Mouse (Mus musculus) c-Kit-negative CD71-positive TER-119-positive erythroid progenitor cells, embryonic 14.5 days (primary cell): ENCODE results near the gene Dtnbp1.

Source experiments
- DNase-seq: peaks from one replicate; pipeline ENCODE4 v3.0.0-alpha.2; 2013; ENCODE audit warnings: low read depth, low spot score

Gene Dtnbp1

DNA sequence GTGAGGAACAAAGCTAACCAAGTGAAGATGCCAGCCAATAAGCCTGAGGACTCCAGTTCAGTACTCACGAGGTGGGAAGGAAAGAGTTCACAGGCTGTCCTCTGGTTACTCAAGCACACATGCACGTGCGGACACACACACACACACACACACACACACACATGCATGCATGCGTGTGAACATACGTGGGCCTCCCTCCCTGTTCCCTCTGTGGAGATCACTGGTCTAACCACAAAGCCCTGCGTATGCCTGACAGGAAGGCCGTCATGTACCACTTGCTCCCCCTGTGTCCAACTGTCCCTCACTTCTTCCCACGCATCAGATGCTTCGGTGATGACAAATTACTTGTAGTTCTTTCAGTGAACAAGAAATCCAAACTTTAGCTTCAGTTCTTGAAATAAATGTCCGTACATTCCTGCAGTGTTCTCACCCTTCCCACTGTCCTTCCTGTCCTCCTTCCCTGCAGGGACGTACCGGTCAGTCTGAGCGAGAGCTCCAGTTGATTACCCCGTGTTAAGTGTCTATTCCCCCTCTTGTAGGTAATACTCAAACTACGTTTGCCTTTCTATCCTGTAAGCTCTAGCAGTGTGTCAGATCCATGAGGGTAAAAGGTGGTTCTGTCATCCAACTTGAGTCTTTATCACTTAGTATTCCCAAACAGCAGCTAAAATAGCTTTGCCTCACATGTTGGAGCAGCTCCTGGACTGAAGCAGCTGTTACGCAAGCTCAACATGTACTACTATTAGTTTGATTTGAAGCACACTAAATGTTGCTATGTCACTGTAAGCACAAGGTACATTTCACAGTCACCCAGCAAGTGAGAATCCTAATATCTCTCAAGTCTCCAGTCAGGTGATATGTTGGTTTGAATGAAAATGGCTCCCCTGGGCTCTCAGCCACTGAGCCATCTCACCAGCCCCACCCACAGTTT lies 53.4 kb downstream of the Dtnbp1 start:
- DNase-seq, result no peak

DNA sequence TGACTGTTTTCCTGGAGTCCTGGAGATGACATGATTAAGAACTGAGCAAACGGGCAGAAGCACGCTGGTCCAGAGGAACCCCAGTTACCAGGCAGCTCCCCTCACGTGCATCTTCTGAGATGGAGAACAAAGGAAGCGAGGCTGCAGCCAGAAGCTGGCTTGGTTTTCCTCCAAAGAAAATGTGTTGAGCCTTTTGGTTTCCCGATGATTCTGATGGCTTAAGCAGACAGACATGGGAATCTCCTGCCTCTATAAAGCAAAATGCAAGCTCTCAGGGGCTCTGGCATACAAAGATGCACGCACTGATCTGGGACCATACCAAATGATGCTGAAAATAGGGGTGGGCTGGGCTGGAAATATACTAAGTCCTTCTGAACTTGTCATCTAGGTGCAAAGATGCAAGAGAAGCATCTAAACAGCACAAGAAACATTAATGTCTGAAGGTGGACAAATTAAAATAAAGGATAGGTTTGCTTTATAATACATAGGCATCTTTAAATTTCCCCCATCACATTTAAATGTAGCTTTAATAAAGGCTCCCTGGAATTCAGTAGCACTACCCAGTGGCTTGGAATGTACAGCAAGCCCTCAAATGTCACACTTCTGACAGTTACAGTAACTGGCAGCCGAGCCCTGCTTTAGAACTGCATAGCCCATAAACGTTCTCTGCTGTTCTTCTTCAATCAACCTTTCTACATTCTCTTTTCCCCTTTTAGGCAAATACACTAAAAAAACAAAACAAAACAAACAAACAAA lies 54.9 kb downstream of the Dtnbp1 start:
- DNase-seq, result no peak

DNA sequence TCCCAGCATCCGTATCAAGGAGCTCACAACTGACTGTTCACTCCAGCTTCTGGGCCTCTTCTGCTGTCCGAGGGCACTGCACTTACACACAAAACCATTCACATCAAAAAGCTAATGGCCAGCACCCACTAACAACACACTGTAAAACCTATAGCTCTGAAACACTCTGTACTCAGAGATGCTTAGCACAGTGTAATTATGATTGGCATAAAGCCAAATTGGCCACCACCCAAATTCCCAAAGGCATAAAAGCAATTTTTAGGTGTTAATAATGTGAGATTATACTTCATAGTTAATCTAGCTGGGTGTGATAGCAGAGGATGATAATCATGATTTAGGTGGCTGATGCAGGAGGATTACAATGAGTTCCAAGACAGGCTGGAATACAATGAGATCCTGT lies 58.3 kb downstream of the Dtnbp1 start:
- DNase-seq, result no peak

DNA sequence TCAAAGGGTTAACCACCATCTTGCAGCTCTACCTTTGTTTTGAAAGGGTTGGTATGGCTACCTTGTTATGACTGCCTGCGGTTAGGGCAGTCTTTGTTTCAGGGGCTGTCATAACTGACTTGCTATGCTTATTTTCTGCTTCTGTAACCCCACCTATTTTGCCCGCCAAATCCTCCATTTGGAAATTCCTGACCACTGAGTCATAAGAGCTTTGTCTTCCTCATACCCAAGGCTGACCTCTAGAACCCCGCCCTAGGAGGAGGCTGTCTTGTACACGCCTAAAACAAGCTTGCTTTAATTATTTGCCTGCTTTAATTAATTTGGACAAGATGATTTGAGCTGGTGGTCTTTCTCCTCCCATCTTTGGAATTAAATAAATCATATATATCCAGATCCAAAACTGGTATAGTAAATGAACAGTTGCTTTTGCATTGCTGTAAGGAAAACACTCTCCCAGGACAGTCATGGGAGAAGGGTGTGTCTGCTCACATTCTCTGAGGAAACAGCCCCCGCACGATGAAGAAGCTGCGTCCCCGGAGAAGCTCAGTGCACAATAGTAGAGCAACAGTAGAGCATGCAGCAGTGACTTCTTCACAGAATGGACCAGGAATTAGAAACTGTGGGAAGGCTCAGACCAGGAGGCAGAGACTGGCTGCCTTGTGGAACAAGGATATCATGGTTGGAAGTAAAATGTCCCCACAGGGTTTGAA lies 62.5 kb downstream of the Dtnbp1 start:
- no peak for DNase-seq

DNA sequence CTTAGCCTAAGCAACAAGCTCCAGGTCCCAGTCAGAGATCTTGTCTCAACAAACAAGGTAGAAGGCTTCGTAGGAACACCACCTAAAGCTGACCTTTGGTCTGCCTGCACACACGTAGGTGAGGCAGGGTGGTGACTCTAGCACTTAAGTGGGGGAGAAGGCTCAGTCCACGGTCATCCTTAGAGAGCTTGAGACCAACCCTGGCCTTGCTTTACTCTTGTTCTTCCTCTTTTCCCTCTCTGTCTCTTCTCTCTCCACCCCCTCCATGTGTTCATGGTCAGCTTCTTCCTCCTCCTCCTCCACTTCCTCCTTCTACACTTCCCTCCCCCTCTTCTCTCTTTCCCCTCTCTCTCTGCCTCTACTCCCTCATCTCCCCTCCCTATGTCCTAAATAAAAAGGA lies 64.3 kb downstream of the Dtnbp1 start:
- no peak for DNase-seq

DNA sequence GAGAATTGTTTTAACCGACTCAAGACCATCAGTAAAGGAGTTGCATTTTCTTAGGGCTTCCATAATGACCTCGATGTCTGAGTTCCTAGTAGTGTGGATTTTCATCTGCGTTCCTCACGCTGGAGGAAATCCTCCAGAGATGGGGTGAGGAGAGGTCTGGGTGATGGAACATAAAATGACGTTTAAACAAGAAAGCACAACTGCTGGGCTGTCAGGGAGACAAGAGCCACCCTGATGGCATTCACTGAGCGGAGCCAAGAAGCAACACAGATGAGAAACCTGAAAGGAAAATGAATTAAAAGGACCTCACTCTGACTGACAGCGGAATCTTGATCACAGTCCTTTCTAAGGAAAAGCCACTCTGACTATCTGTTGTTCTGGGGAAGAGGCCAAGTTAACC lies 68.4 kb downstream of the Dtnbp1 start:
- no peak for DNase-seq

DNA sequence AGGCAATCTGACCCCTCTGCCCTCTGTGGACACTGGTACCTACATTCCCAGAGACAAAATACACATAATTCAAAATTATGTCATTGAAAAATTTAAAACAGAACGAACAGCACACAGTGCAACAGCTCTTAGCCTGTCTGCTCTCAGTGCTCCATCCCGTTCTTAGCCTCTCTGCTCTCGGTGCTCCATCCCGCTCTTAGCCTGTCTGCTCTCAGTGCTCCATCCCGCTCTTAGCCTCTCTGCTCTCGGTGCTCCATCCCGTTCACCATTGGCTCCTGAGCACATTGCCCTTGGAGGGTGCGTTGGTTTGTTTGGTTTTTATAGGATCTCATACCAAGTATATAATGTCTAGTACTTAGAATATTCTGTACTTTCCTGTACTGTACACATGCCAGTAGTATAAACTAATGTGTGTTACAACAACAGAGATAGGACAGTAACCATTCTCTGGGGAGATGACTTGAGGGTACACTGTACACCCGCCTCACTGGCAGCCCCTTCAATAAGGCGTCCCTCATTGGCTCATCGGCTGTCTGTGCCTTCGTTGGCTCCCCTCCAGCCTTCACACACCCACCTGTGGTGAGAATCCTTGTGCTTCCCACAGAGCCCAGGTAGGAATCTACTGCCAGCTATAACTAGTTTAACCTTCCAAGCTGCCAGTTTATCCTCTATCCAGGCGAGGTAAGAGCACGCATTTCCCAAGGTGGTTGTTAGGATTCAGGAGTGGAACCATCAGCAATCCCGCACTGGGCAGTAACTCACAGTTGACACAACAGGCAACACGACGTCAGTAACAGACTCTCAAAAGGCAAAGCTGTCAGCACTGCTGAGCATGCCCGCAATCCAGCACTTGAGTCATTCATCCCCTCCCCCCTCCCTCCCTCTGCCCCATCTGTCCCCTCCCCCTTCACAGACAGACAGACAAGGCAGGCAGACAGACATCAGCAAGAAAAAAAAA lies 69.4 kb downstream of the Dtnbp1 start:
- DNase-seq, result no peak

DNA sequence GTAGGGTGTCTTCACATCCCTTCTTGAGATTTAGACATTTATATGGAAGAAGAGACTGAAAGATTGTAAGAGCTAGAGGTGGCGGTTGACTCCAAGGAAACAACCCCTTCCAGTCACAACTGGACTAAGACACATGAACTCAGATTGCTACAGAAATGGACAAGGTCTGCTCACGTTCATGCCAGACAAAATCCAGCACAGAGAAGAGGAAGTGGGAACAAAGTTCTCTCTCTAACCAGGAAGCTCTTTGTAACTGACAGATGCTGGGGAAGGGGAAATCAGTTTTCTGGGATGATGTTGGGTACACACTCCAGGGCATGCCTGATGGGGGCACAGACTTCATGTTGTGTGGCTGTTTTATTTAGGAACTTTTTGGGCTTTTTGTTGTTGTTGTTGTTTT lies 75.6 kb downstream of the Dtnbp1 start:
- DNase-seq, result no peak

DNA sequence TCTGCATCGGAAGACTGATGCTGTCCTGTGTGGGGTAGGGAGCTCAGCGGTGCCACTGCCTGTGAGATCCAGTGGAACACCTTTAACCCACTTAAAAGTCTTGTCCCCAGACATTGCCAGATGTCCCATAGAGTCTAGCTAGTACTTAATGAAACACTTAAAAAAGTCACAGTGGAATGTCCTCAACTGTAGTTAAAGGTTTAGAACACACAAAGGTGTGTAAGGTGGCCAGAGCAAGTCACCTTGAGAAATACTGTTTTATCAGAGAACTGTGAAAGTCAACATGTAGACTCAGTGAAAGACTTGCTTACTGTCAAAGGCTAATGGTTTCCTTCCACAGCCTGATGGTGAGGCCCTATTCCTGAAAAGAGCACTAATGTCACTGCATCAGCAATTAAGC lies 76.8 kb downstream of the Dtnbp1 start:
- DNase-seq, result no peak

DNA sequence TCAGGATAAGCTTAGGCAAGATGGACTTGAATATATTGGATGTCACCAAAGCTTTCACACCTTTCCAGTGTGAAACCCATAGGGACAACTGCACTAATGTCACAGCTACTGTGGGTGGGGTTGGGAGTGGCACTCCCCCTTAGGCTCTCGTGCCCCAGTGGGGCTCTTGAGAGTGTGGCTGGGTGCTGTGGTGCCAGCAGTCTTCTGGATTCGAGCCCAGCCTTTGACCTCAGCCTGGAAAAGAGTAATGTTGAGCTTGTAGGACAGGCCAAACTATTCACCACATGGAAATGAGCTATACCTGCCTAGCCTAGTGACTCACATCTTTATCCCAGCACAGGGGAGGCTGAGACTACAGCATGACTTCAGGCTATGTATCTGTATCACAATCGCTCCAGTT lies 77.9 kb downstream of the Dtnbp1 start:
- no peak for DNase-seq

DNA sequence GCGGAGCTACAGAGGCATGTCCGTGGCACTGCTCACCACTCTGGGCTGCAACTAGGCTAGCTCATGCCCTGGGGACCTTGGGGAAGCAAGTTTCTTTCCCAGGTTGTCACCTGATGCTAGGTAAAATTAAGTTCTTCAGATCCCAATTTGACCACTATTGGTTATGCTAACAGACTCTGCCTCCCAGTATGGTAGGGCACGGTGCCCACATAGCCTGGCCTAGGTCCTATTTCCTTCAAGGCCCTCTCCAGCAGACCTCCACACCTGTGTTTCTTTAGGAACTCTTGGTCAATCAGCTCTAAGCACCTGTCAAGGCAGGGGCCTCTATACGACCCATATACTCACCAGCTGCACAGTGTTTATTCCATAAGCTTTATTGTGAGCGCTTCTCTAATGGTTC lies 80.2 kb downstream of the Dtnbp1 start:
- DNase-seq, result no peak

DNA sequence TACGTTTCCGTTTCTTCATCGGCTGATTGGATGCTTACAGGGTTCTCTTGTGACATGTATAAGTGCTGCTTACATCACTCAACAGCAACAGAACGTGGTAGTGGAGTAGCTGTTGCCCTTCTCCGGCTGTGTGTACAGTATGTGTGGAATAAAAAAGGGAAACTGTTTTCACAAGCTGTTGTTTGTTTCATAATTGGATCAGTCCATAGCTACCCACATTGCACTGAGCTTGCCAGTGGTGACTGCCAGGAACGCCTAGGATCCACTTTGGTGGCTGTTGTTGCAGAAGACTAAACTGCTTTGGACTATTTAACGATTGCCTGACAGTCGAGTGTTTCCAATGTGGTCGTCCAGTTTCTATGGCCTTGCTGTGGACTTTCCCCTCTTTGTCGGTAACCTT lies 80.9 kb downstream of the Dtnbp1 start:
- no peak for DNase-seq

DNA sequence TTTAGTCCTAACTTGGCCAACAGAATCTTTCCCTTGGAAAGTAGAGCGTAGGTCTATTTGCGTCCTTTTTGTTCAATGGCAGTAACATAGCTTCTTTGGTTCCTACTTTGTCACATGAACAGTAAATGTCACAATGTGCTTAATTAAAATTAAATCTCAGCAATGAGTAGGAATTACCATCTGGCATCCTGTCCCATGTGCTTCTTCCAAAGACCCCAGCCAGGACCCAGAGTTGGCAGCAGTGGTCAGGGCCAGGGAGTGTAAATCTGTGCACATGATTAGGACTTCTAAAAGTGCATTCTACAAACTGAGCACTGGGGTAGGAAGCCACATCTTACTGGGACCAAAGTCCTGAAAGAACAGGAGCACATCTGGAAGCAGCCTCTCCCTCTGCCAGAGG lies 83.7 kb downstream of the Dtnbp1 start:
- DNase-seq, result no peak

DNA sequence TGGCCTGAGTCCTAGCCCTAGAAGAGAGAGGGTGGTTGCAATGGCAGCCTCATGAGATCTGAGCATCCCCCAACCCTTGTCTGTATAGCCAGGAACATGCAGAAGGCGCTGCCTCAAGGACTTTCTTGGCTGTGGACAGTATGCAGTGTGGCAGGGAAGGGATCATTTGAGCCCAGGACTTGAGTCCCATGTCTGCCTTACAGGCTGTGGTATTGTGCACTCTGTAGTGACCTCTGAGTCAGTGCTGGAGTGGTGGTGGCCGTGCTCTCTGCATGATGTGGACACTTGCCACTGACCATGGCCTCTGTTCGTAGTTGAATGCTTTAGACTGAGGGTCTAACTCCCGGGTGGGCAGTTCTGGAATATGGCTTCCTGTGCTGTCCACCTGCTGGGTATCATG lies 84.7 kb downstream of the Dtnbp1 start:
- DNase-seq, result no peak

DNA sequence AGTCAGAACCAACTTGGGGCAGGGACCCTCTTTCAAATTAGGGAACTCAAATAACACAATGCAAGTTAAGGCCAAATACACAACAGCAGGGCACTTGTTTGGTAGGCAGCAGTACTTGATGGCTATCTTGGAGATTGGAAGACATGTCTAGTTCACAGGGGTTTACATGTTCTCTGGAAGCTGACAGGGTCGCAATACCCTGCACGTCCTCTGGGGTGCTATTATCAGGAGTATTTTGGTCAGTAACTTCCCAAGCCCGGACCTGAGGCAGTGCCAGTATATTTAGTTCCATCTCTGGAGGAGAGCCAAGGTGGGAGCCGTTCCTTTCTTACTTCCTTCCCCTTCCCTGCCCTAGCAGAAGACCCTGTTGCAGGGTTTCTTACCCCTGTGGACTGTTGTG lies 86.0 kb downstream of the Dtnbp1 start:
- DNase-seq, result no peak

DNA sequence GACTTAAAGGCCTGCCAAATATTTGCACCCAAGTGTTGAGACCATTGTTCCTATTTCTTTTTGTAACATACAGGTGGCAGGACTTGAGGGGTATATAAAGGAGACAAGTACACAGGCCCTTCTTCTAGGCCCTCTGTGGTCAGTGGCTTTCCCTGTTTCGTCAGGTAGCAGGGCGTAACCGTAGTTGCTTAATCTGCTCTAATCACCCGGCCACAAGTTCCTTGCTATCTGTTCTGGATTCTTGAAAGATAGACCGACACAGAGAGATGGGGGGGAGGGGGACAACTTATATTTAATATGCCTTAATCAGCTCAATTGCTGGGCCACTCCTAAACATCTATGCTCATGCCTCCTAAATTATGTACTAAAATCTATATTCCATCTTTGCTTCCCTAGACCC lies 86.6 kb downstream of the Dtnbp1 start:
- no peak for DNase-seq

DNA sequence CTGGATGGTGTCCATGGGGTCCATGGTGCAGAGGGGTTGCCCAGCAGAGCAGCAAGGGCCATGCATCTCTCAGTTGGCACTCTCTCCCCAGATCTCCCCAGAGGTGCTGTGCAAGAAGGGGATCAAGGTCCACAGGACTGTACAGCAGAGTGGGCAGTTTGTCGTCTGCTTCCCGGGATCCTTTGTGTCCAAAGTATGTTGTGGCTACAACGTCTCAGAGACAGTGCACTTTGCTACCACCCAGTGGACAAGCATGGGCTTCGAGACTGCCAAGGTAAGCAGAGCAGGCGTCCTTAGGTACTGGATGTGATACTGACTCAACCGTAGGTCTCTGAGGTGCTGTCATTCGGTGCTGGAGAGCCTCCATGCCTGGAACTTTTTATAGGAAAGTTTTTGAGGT lies 88.4 kb downstream of the Dtnbp1 start:
- DNase-seq, result no peak

DNA sequence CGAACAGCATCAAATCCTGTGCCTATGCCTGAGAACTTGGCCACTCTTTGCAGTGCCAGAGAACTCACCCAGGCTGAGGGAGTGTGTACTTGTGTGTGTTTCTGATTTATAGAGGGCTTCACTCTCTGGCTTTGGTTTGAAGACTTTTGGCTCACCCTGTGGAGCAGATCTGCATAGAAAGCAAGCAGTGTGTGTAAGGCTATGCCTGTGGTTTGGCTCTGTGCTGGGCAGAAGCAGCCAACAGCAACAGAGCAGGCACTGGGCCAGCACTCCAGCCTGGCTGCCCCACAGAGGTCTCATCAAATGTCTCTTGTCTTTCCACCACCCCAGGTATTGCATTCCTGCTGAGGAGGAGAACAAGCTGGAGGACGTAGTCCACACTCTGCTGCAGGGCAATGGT lies 89.1 kb downstream of the Dtnbp1 start:
- no peak for DNase-seq

DNA sequence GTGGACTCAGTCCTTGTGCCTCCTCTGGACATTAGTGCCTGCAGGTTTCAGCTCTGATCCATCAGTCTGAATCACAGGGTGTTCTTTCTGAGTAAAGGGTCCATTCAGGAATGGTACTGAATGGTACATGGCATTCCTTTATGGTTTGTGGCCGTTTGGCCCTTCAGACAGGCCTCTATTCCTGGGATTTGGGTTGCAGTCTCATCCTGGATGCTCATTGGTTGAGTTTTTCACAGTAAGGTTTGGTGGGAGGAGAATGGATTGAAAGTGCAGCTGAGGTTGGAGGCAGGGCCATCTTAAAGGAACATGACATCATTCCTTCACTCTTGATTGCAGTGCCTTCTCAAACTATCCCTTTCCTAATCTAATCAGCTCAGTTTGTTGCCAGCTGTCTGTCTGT lies 93.2 kb downstream of the Dtnbp1 start:
- no peak for DNase-seq

DNA sequence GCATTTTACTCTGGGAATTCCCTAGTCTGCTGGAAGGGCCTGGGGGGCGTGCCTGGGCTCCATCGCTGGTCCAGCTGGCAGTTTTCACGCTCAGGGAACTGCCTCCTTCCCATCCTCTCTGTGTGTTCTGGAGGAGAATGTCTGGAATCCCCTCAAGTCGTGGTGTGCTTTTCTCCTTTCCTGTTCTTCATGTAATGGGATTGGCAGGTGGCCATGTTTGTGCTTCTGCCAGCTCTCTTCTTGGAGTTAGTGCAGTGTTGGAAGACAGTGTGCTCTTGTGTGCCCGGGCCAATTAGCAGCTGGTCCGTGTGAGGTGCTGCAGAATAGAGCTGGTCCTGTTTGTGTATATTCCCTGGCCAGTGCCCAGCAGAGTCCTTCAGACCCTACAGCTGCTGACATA lies 94.2 kb downstream of the Dtnbp1 start:
- no peak for DNase-seq

DNA sequence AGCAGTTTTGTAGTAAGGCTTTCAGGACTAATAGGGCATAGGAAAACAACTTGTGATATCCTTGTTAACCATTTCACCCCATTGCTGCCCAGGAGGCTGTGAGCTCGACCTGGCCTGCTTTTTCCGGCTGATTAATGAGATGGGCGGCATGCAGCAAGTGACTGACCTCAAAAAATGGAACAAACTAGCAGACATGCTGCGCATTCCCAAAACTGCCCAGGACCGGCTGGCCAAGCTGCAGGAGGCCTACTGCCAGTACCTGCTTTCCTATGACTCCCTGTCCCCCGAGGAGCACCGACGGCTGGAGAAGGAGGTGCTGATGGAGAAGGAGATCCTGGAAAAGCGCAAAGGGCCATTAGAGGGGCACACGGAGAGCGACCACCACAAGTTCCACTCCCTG lies 95.8 kb downstream of the Dtnbp1 start:
- no peak for DNase-seq
